Mouse (Mus musculus) stomach, embryonic 14.5 days (tissue): ENCODE data around the gene Ttc23. TPM values are rescaled to one million over a fixed set of nuclear protein-coding genes. Genes with fewer than 3 reads are reported as not detected.
A peak's percentile ranks its signal among the peaks of the same experiment; 100 is the strongest.

Experiments used
- ATAC-seq: fragments of 200-750 bp; cut with Nextera tagmentation; 2 replicates; pipeline ENCODE4 v1.8.0; 2017; ENCODE audit warnings: low read depth, moderate TSS enrichment; ENCODE audit not compliant: insufficient number of reproducible peaks, insufficient read depth, low FRiP score
- H3K27ac ChIP-seq: fragments of 300-500 bp; sonication (generic); 2 replicates; pipeline ENCODE4 v1.5.1; 2014; ENCODE audit warnings: mild to moderate bottlenecking, low read length, moderate library complexity, mixed read lengths
- H3K27me3 ChIP-seq: fragments of 300-500 bp; sonication (generic); 2 replicates; pipeline ENCODE4 v1.6.1; 2014; ENCODE audit warnings: low read length, control low read depth, mixed read lengths; ENCODE audit not compliant: control insufficient read depth, insufficient read depth
- H3K36me3 ChIP-seq: fragments of 300-500 bp; sonication (generic); 2 replicates; pipeline ENCODE4 v1.6.1; 2014; ENCODE audit warnings: mild to moderate bottlenecking, control low read depth, low read length, moderate library complexity, mixed read lengths; ENCODE audit not compliant: control insufficient read depth, insufficient read depth
- H3K4me1 ChIP-seq: fragments of 300-500 bp; sonication (generic); 2 replicates; pipeline ENCODE4 v1.6.1; 2014; ENCODE audit warnings: low read length, control low read depth, mixed read lengths; ENCODE audit not compliant: control insufficient read depth, insufficient read depth
- H3K4me2 ChIP-seq: fragments of 300-500 bp; sonication (generic); replicated peaks from 2 replicates; pipeline ENCODE4 v1.6.1; 2014; ENCODE audit warnings: low read depth, low read length, control low read depth
- H3K4me3 ChIP-seq: fragments of 300-500 bp; sonication (generic); 2 replicates; pipeline ENCODE4 v1.5.1; 2014; ENCODE audit warnings: low read depth, low read length, control low read depth
- H3K9ac ChIP-seq: fragments of 300-500 bp; sonication (generic); replicated peaks from 2 replicates; pipeline ENCODE4 v1.6.1; 2014; ENCODE audit warnings: low read depth, mild to moderate bottlenecking, control low read depth, low read length, moderate library complexity, mixed read lengths
- H3K9me3 ChIP-seq: fragments of 300-500 bp; sonication (generic); 2 replicates; pipeline ENCODE4 v1.6.1; 2016; ENCODE audit warnings: low read depth, low read length, control low read depth; ENCODE audit not compliant: control insufficient read depth
- WGBS: fragments of 180-500 bp; shearing (Covaris S2); extraction: QIAGEN DNeasy Blood & Tissue Kit; methylation state at CpG from one replicate; pipeline ENCODE4 v1.1.7; 2014; 5-methylcytosine and 5-hydroxymethylcytosine counted together
- polyA plus RNA-seq: library from polyadenylated mRNA; unstranded; fragments of >200 nt; fragmentation: Nextera tagmentation; extraction: Ambion mirVana; gene quantifications from 2 replicates; pipeline ENCODE4 v1.2.1, GENCODE M21; 2014

Ttc23 gene
- polyA plus RNA-seq, 1 experiment from 2014 or later: 38.6 TPM

GRCm38 (mm10) chr7:67634210-67634609 is 13.0 kb upstream of the Ttc23 start:
- no peak overlapping the region for H3K9ac ChIP-seq
- no peaks in the 10 kb centered on the region for H3K4me1 ChIP-seq
- no peaks in the 10 kb centered on the region for H3K27me3 ChIP-seq
- H3K9me3 ChIP-seq: no peaks in the 10 kb centered on the region
- H3K4me2 ChIP-seq: no peak overlapping the region
- no peaks in the 10 kb centered on the region for H3K36me3 ChIP-seq
- no peak overlapping the region for H3K4me3 ChIP-seq
- 91% methylated on average over 3 of the region's 3 CpGs for WGBS
- no peak for ATAC-seq
- no peak overlapping the region for H3K27ac ChIP-seq

GRCm38 (mm10) chr7:67636161-67636560 is 11.0 kb upstream of the Ttc23 start:
- 81% methylated on average over 2 of the region's 2 CpGs for WGBS
- Histone ChIP-seq H3K36me3 (peaks cover 4% of the 10 kb centered on the region; the same call in 1 of the 2 replicates), H3K4me2 (no peak overlapping the region), H3K9me3 (no peaks in the 10 kb centered on the region), H3K4me1 (no peaks in the 10 kb centered on the region), H3K9ac (no peak overlapping the region), H3K4me3 (no peak overlapping the region), H3K27me3 (no peaks in the 10 kb centered on the region), H3K27ac (no peak overlapping the region)
- no peak for ATAC-seq

GRCm38 (mm10) chr7:67639006-67639405 is 8.2 kb upstream of the Ttc23 start:
- H3K4me1 ChIP-seq: 0 out of 2 replicates have a peak, but pooled peaks cover under 1% of the 10 kb centered on the region
- no peak overlapping the region for H3K4me2 ChIP-seq
- peaks cover 4% of the 10 kb centered on the region; the same call in 1 of the 2 replicates for H3K36me3 ChIP-seq
- H3K9me3 ChIP-seq: no peaks in the 10 kb centered on the region
- H3K27ac ChIP-seq: no peak overlapping the region
- ATAC-seq: no peak
- no peak overlapping the region for H3K9ac ChIP-seq
- WGBS: 76% methylated on average over 3 of the region's 3 CpGs
- H3K4me3 ChIP-seq: no peak overlapping the region
- H3K27me3 ChIP-seq: no peaks in the 10 kb centered on the region

- Histone ChIP-seq H3K4me1 (peaks cover 5% of the 10 kb centered on the region; the same call in 1 of the 2 replicates), H3K9ac (no peak overlapping the region), H3K27me3 (no peaks in the 10 kb centered on the region), H3K4me2 (no peak overlapping the region), H3K9me3 (no peaks in the 10 kb centered on the region), H3K36me3 (peaks cover 4% of the 10 kb centered on the region; the same call in 1 of the 2 replicates), H3K27ac (no peak overlapping the region), H3K4me3 (no peak overlapping the region)
- ATAC-seq: no peak
- 90% methylated on average over 9 of the region's 9 CpGs for WGBS
These were observed 4.3 kb upstream of the Ttc23 start for GRCm38 (mm10) chr7:67642955-67643354.

GRCm38 (mm10) chr7:67644291-67644690 is 2.9 kb upstream of the Ttc23 start:
- Histone ChIP-seq H3K4me3 (peak overlapping the region; percentile 73), H3K27ac (no peak overlapping the region), H3K9ac (peak overlapping the region; percentile 38; the same call in 1 of the 2 replicates), H3K27me3 (no peaks in the 10 kb centered on the region), H3K4me1 (peaks cover 14% of the 10 kb centered on the region), H3K4me2 (peak overlapping the region; percentile 63), H3K36me3 (peaks cover 4% of the 10 kb centered on the region; the same call in 1 of the 2 replicates), H3K9me3 (no peaks in the 10 kb centered on the region)
- ATAC-seq: no peak
- WGBS: 40% methylated on average over 8 of the region's 8 CpGs

- 1% methylated on average over 55 of the region's 55 CpGs for WGBS
- H3K27ac ChIP-seq: peak within 1 kb of the TSS; percentile 78
- peak within 1 kb of the TSS; percentile 73 for H3K4me3 ChIP-seq
- H3K9ac ChIP-seq: peak within 1 kb of the TSS; percentile 66
- H3K4me2 ChIP-seq: peak within 1 kb of the TSS; percentile 93
- ATAC-seq: peak; percentile 99
- H3K9me3 ChIP-seq: no peaks in the 10 kb centered on the region
- peaks cover 20% of the 10 kb centered on the region for H3K4me1 ChIP-seq
- H3K36me3 ChIP-seq: peaks cover 4% of the 10 kb centered on the region; the same call in 1 of the 2 replicates
- H3K27me3 ChIP-seq: no peaks in the 10 kb centered on the region
These were observed 2.2 kb upstream of the Ttc23 start, which contains the start of gene Lrrc28 for GRCm38 (mm10) chr7:67644833-67645680. TSS of gene Lrrc28 (minus strand) at chr7:67645268.

GRCm38 (mm10) chr7:67645681-67646014 is 1.6 kb upstream of the Ttc23 start:
- Histone ChIP-seq H3K4me3 (peak overlapping the region; percentile 73), H3K36me3 (peaks cover 3% of the 10 kb centered on the region; the same call in 1 of the 2 replicates), H3K9ac (peak overlapping the region; percentile 66), H3K27ac (peak overlapping the region; percentile 78), H3K4me2 (peak overlapping the region; percentile 93), H3K9me3 (no peaks in the 10 kb centered on the region), H3K27me3 (no peaks in the 10 kb centered on the region), H3K4me1 (peaks cover 21% of the 10 kb centered on the region)
- ATAC-seq: no peak
- under 1% methylated on average over 15 of the region's 15 CpGs for WGBS

- Histone ChIP-seq H3K4me3 (peak overlapping the region; percentile 73), H3K9ac (peak overlapping the region; percentile 66), H3K9me3 (no peaks in the 10 kb centered on the region), H3K36me3 (no peaks in the 10 kb centered on the region), H3K27ac (peak overlapping the region; percentile 78), H3K4me1 (peaks cover 21% of the 10 kb centered on the region), H3K4me2 (peak overlapping the region; percentile 93), H3K27me3 (no peaks in the 10 kb centered on the region)
- ATAC-seq: no peak
- 8% methylated on average over 6 of the region's 6 CpGs for WGBS
These were observed 1.1 kb upstream of the Ttc23 start for GRCm38 (mm10) chr7:67646131-67646530.
